ENCODE assay signal across 10 mouse cellular contexts in genomic region chr11:81983146-81983545, GRCm38 (mm10). TPM values are rescaled to one million over a fixed set of nuclear protein-coding genes. Genes with fewer than 3 reads are reported as not detected.
A peak's percentile ranks its signal among the peaks of the same experiment; 100 is the strongest.
DNase-seq lines count a peak whose midpoint lies in the region; ATAC-seq and TF ChIP-seq lines count a peak whose summit lies in the region.
"Had no signal": no experiment of that assay in that cellular context is flagged by ENCODE, and none has a peak within 500 bp of the region (broad histone marks: within the 10 kb centered on the region; RNA-seq: fewer than 3 reads in every experiment).

No protein-coding gene starts in this region.

- ATAC-seq in hindbrain, embryonic 11.5 days (ENCODE audit: low FRiP score), result no peak
- no peak for ATAC-seq in hindbrain, embryonic 12.5 days (ENCODE audit: low FRiP score)
- ATAC-seq in embryonic facial prominence, embryonic 14.5 days (ENCODE audit: low read depth), result no peak
- peak; percentile 68 for ATAC-seq in megakaryocyte progenitor cell, adult 5-6 weeks (replicated peaks; ENCODE audit: poor library complexity)

- H3K4me2 ChIP-seq in hindbrain, embryonic 11.5 days (replicated peaks; ENCODE audit: low read depth, low read length), result no peak overlapping the region
- no peak overlapping the region for H3K4me2 ChIP-seq in hindbrain, embryonic 12.5 days (replicated peaks)
- H3K4me2 ChIP-seq in embryonic facial prominence, embryonic 14.5 days (ENCODE audit: low read depth, low read length), result no peak overlapping the region

- no peaks in the 10 kb centered on the region for H3K9me3 ChIP-seq in hindbrain, embryonic 11.5 days (ENCODE audit: control insufficient read depth, low read length)
- no peaks in the 10 kb centered on the region for H3K9me3 ChIP-seq in hindbrain, embryonic 12.5 days (replicated peaks)
- no peaks in the 10 kb centered on the region for H3K9me3 ChIP-seq in embryonic facial prominence, embryonic 14.5 days (ENCODE audit: control insufficient read depth, low read length)

- 49% methylated on average over 5 of the region's 5 CpGs for WGBS in hindbrain, embryonic 11.5 days
- 46% methylated on average over 5 of the region's 5 CpGs for WGBS in hindbrain, embryonic 12.5 days
- WGBS in bone marrow, adult 2 months, result 24% methylated on average over 5 of the region's 5 CpGs
- 37% methylated on average over 5 of the region's 5 CpGs for WGBS in embryonic facial prominence, embryonic 14.5 days
- WGBS in thymus, adult 2 months, result 27% methylated on average over 5 of the region's 5 CpGs

- no peak for TF ChIP-seq POLR2A in bone marrow, adult 2 months (IDR thresholded peaks at IDR 0.05; ENCODE audit: borderline replicate concordance, control insufficient read depth, low read depth, low read length)
- no peak for TF ChIP-seq POLR2A in thymus, adult 2 months (IDR thresholded peaks at IDR 0.05; ENCODE audit: control insufficient read depth, extremely low read depth, insufficient read depth, low read length, poor library complexity)

- no peaks in the 10 kb centered on the region for H3K27me3 ChIP-seq in hindbrain, embryonic 11.5 days (ENCODE audit: control insufficient read depth, insufficient read depth, low read length)
- H3K27me3 ChIP-seq in hindbrain, embryonic 12.5 days, result no peaks in the 10 kb centered on the region
- H3K27me3 ChIP-seq in embryonic facial prominence, embryonic 14.5 days (replicated peaks; ENCODE audit: control insufficient read depth, insufficient read depth, low read length), result no peaks in the 10 kb centered on the region
- no peaks in the 10 kb centered on the region for H3K27me3 ChIP-seq in thymus, adult 2 months (ENCODE audit: control insufficient read depth, insufficient read depth, low read length)

- peak; percentile 81 for DNase-seq in hindbrain, embryonic 11.5 days (ENCODE audit: low spot score)
- DNase-seq in CD8-positive naive resting alpha-beta T cell, adult 2 months (ENCODE audit: low read depth in 2 of 2, low spot score in 2 of 2), result peak; percentile 14 to 45
- peak; percentile 80 for DNase-seq in embryonic facial prominence, embryonic 14.5 days (ENCODE audit: low spot score)
- DNase-seq in layer of hippocampus, adult 11-12 months (ENCODE audit: low spot score), result peak; percentile 69
- peak; percentile 57 for DNase-seq in thymus, adult 2 months

- H3K9ac ChIP-seq in hindbrain, embryonic 11.5 days (ENCODE audit: low read depth, low read length), result no peak overlapping the region
- no peak overlapping the region for H3K9ac ChIP-seq in hindbrain, embryonic 12.5 days
- no peak overlapping the region for H3K9ac ChIP-seq in embryonic facial prominence, embryonic 14.5 days (ENCODE audit: low read depth, low read length)

- H3K27ac ChIP-seq in hindbrain, embryonic 11.5 days (ENCODE audit: low read depth, low read length), result no peak overlapping the region
- H3K27ac ChIP-seq in hindbrain, embryonic 12.5 days, result no peak overlapping the region
- no peak overlapping the region for H3K27ac ChIP-seq in bone marrow, adult 2 months (ENCODE audit: control insufficient read depth, insufficient read depth, low read depth, low read length, poor library complexity)
- H3K27ac ChIP-seq in embryonic facial prominence, embryonic 14.5 days (replicated peaks; ENCODE audit: low read depth, low read length), result no peak overlapping the region
- H3K27ac ChIP-seq in thymus, adult 2 months (ENCODE audit: control insufficient read depth, insufficient read depth, low read length), result no peak overlapping the region

- no peaks in the 10 kb centered on the region for H3K4me1 ChIP-seq in hindbrain, embryonic 11.5 days (replicated peaks; ENCODE audit: control insufficient read depth, insufficient read depth, low read length)
- peaks cover 7% of the 10 kb centered on the region for H3K4me1 ChIP-seq in hindbrain, embryonic 12.5 days
- no peaks in the 10 kb centered on the region for H3K4me1 ChIP-seq in bone marrow, adult 2 months (ENCODE audit: control insufficient read depth, insufficient read depth, low read length)
- 0 out of 2 replicates have a peak, but pooled peaks cover 3% of the 10 kb centered on the region for H3K4me1 ChIP-seq in embryonic facial prominence, embryonic 14.5 days (ENCODE audit: control insufficient read depth, insufficient read depth, low read length)
- H3K4me1 ChIP-seq in thymus, adult 2 months (replicated peaks; ENCODE audit: control insufficient read depth, insufficient read depth, low read length), result no peaks in the 10 kb centered on the region

- no peaks in the 10 kb centered on the region for H3K36me3 ChIP-seq in hindbrain, embryonic 11.5 days (ENCODE audit: control insufficient read depth, insufficient read depth, low read length)
- no peaks in the 10 kb centered on the region for H3K36me3 ChIP-seq in hindbrain, embryonic 12.5 days
- no peaks in the 10 kb centered on the region for H3K36me3 ChIP-seq in embryonic facial prominence, embryonic 14.5 days (ENCODE audit: control insufficient read depth, insufficient read depth, low read length)
- no peaks in the 10 kb centered on the region for H3K36me3 ChIP-seq in thymus, adult 2 months (ENCODE audit: control insufficient read depth, insufficient read depth, low read length)

- H3K4me3 ChIP-seq in hindbrain, embryonic 11.5 days (ENCODE audit: low read depth, low read length), result no peak overlapping the region
- H3K4me3 ChIP-seq in hindbrain, embryonic 12.5 days, result no peak overlapping the region
- H3K4me3 ChIP-seq in bone marrow, adult 2 months (replicated peaks; ENCODE audit: control insufficient read depth, low read depth, low read length), result no peak overlapping the region
- H3K4me3 ChIP-seq in embryonic facial prominence, embryonic 14.5 days (ENCODE audit: low read depth, low read length), result no peak overlapping the region
- H3K4me3 ChIP-seq in thymus, adult 2 months (ENCODE audit: control insufficient read depth, insufficient read depth, low read length), result no peak overlapping the region

- TF ChIP-seq CTCF in bone marrow, adult 2 months (IDR thresholded peaks at IDR 0.05; ENCODE audit: control insufficient read depth, insufficient read depth, low read length), result peak; percentile 52
- TF ChIP-seq CTCF in thymus, adult 2 months (IDR thresholded peaks at IDR 0.05; ENCODE audit: borderline replicate concordance, control insufficient read depth, extremely low read depth, insufficient read depth, low read length, poor library complexity), result no peak

RNA-seq across cellular contexts. Expression of gene Asic2, which starts 14.9 kb away (rescaled TPM):
- polyA plus RNA-seq in hindbrain, embryonic 11.5 days (2014; fragmentation: Nextera tagmentation; extraction: Ambion mirVana), result 1.3 and 1.7 TPM in 2 replicates
- 5.4 and 6.1 TPM in 2 replicates for polyA plus RNA-seq in hindbrain, embryonic 12.5 days (2016; fragmentation: Nextera tagmentation; extraction: Ambion mirVana)
- polyA plus RNA-seq in bone marrow, adult 2 months (2011; ENCODE audit: insufficient read depth, insufficient read length, low replicate concordance, missing spikeins), result not detected in 2 replicates
- polyA plus RNA-seq in embryonic facial prominence, embryonic 14.5 days (2014; fragmentation: Nextera tagmentation; extraction: Ambion mirVana), result 0.43 and 0.65 TPM in 2 replicates
- not detected in 2 replicates for total RNA-seq in megakaryocyte progenitor cell, adult 5-6 weeks (2015)
- total RNA-seq in megakaryocyte progenitor cell, adult 5-6 weeks (2017), result not detected in 2 replicates
- 0.08 and 0.10 TPM in 2 replicates for polyA plus RNA-seq in thymus, adult 2 months (2012; rRNA removed)

RNA-seq across cellular contexts. Expression of gene Ccl2, which starts 52.2 kb away (rescaled TPM):
- 2.3 and 2.4 TPM in 2 replicates for polyA plus RNA-seq in hindbrain, embryonic 11.5 days (2014; fragmentation: Nextera tagmentation; extraction: Ambion mirVana)
- polyA plus RNA-seq in hindbrain, embryonic 12.5 days (2016; fragmentation: Nextera tagmentation; extraction: Ambion mirVana), result 2.0 and 2.4 TPM in 2 replicates
- 14.5 TPM in 1 of 2 replicates, not detected in the other for polyA plus RNA-seq in bone marrow, adult 2 months (2011; ENCODE audit: insufficient read depth, insufficient read length, low replicate concordance, missing spikeins)
- 6.6 and 9.8 TPM in 2 replicates for polyA plus RNA-seq in embryonic facial prominence, embryonic 14.5 days (2014; fragmentation: Nextera tagmentation; extraction: Ambion mirVana)
- 1.6 and 7.4 TPM in 2 replicates for total RNA-seq in megakaryocyte progenitor cell, adult 5-6 weeks (2015)
- 1.1 and 2.5 TPM in 2 replicates for total RNA-seq in megakaryocyte progenitor cell, adult 5-6 weeks (2017)
- polyA plus RNA-seq in thymus, adult 2 months (2012; rRNA removed), result 3.7 and 4.3 TPM in 2 replicates
- total RNA-seq: left cerebral cortex, adult 8-10 months had no signal

RNA-seq across cellular contexts. Expression of gene Gm17268, which starts 55.2 kb away (rescaled TPM):
- polyA plus RNA-seq in hindbrain, embryonic 11.5 days (2014; fragmentation: Nextera tagmentation; extraction: Ambion mirVana), result not detected in 2 replicates
- polyA plus RNA-seq in hindbrain, embryonic 12.5 days (2016; fragmentation: Nextera tagmentation; extraction: Ambion mirVana), result not detected in 2 replicates
- polyA plus RNA-seq in bone marrow, adult 2 months (2011; ENCODE audit: insufficient read depth, insufficient read length, low replicate concordance, missing spikeins), result not detected in 2 replicates
- not detected in 2 replicates for polyA plus RNA-seq in embryonic facial prominence, embryonic 14.5 days (2014; fragmentation: Nextera tagmentation; extraction: Ambion mirVana)
- total RNA-seq in megakaryocyte progenitor cell, adult 5-6 weeks (2015), result not detected in 2 replicates
- not detected in 2 replicates for total RNA-seq in megakaryocyte progenitor cell, adult 5-6 weeks (2017)
- not detected in 2 replicates for polyA plus RNA-seq in thymus, adult 2 months (2012; rRNA removed)
- total RNA-seq: left cerebral cortex, adult 8-10 months had no signal
- polyA plus RNA-seq: stomach, embryonic 14.5 days had no signal

Comparison
In these comparisons a context has a peak if more than half of its experiments do, and no peak if none do; other contexts are left out.
1. DNase-seq: peak in every context shown above with its lines; median percentile 81 in hindbrain, embryonic 11.5 days; 80 in embryonic facial prominence, embryonic 14.5 days; 69 in layer of hippocampus, adult 11-12 months; 57 in thymus, adult 2 months; 30 in CD8-positive naive resting alpha-beta T cell, adult 2 months.